Mouse (Mus musculus) olfactory bulb, adult 2 months (tissue): ENCODE measurements at regions not wholly inside any gene's neighbourhood (a gene's known extent, or its start where the extent isn't known, plus 50 kb on each side); places are given as distances from the start of the nearest gene placed in this dataset.
"Not testable (repeated sequence)": the region's sequence is repeated elsewhere in the genome, so short reads cannot be mapped to it uniquely, and the experiment has no call there.

Experiments used
- CTCF ChIP-seq: fragments of 200-500 bp; IDR thresholded peaks from 2 replicates; pipeline ENCODE4 v1.5.1; 2012; ENCODE audit warnings: low read depth, mild to moderate bottlenecking, low read length, moderate library complexity; ENCODE audit not compliant: insufficient read depth
- POLR2A ChIP-seq: fragments of 200-500 bp; IDR thresholded peaks from 2 replicates; pipeline ENCODE4 v1.6.1; 2012; ENCODE audit warnings: mild to moderate bottlenecking, low read depth, low read length, moderate library complexity; ENCODE audit not compliant: insufficient read depth

DNA sequence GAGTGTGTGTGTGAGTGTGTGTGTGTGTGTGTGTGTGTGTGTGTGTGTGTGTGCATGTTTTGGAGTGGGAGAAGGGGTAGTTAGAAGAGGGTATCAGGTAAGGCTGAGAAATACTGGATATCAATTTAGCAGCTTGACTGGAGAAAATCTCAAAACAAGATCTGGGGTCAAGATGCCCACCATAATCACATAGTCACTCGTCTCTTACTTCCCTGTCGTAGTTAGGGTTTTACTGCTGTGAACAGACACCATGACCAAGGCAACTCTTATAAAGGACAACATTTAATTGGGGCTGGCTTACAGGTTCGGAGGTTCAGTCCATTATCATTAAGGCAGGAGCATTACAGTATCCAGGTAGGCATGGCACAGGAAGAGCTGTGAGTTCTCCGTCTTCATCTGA lies 177.4 kb downstream of the Ifng start:
- TF ChIP-seq POLR2A, CTCF: not testable (repeated sequence)
